Mouse (Mus musculus) hindbrain, embryonic 11.5 days (tissue): ENCODE data around the gene Naa15. TPM values are rescaled to one million over a fixed set of nuclear protein-coding genes. Genes with fewer than 3 reads are reported as not detected.

ENCODE experiments used
- ATAC-seq: fragments of 200-750 bp; cut with Nextera tagmentation; 2 replicates; pipeline ENCODE4 v1.8.0; 2017; ENCODE audit warnings: mild to moderate bottlenecking, moderate TSS enrichment, moderate library complexity; ENCODE audit not compliant: low FRiP score
- DNase-seq: peaks from one replicate; pipeline ENCODE4 v3.0.0-alpha.2; 2015; ENCODE audit warnings: low spot score
- H3K27ac ChIP-seq: fragments of 300-500 bp; sonication (generic); 2 replicates; pipeline ENCODE4 v1.5.1; 2014; ENCODE audit warnings: mild to moderate bottlenecking, low read depth, low read length
- H3K27me3 ChIP-seq: fragments of 300-500 bp; sonication (generic); 2 replicates; pipeline ENCODE4 v1.6.1; 2014; ENCODE audit warnings: mild to moderate bottlenecking, low read length, moderate library complexity, mixed read lengths; ENCODE audit not compliant: control insufficient read depth, insufficient read depth
- H3K36me3 ChIP-seq: fragments of 300-500 bp; sonication (generic); 2 replicates; pipeline ENCODE4 v1.6.1; 2014; ENCODE audit warnings: mild to moderate bottlenecking, low read length, moderate library complexity, mixed read lengths; ENCODE audit not compliant: control insufficient read depth, insufficient read depth
- H3K4me1 ChIP-seq: fragments of 300-500 bp; sonication (generic); replicated peaks from 2 replicates; pipeline ENCODE4 v1.6.1; 2014; ENCODE audit warnings: low read length, mixed read lengths; ENCODE audit not compliant: control insufficient read depth, insufficient read depth
- H3K4me2 ChIP-seq: fragments of 300-500 bp; sonication (generic); replicated peaks from 2 replicates; pipeline ENCODE4 v1.6.1; 2014; ENCODE audit warnings: mild to moderate bottlenecking, low read depth, low read length
- H3K4me3 ChIP-seq: fragments of 300-500 bp; sonication (generic); 2 replicates; pipeline ENCODE4 v1.5.1; 2014; ENCODE audit warnings: low read depth, low read length
- H3K9ac ChIP-seq: fragments of 300-500 bp; sonication (generic); 2 replicates; pipeline ENCODE4 v1.6.1; 2014; ENCODE audit warnings: low read depth, low read length
- H3K9me3 ChIP-seq: fragments of 300-500 bp; sonication (generic); 2 replicates; pipeline ENCODE4 v1.6.1; 2016; ENCODE audit warnings: low read length; ENCODE audit not compliant: control insufficient read depth
- WGBS: fragments of 180-500 bp; shearing (Covaris S2); extraction: QIAGEN DNeasy Blood & Tissue Kit; methylation state at CpG from one replicate; pipeline ENCODE4 v1.1.7; 2014; 5-methylcytosine and 5-hydroxymethylcytosine counted together
- polyA plus RNA-seq: library from polyadenylated mRNA; unstranded; fragments of >200 nt; fragmentation: Nextera tagmentation; extraction: Ambion mirVana; gene quantifications from 2 replicates; pipeline ENCODE4 v1.2.1, GENCODE M21; 2014

The Naa15 gene
- polyA plus RNA-seq, 1 experiment from 2014 or later = 59.3 TPM

GRCm38 (mm10) chr3:51377878-51378664, 36.9 kb upstream of the Naa15 start:
- Histone ChIP-seq H3K36me3 (no peaks in the 10 kb centered on the region), H3K9ac (no peak overlapping the region), H3K27me3 (no peaks in the 10 kb centered on the region), H3K4me2 (no peak overlapping the region; the same call in 1 of the 2 replicates), H3K27ac (no peak overlapping the region), H3K4me3 (peak overlapping the region; percentile 3; the same call in 1 of the 2 replicates), H3K9me3 (no peaks in the 10 kb centered on the region), H3K4me1 (no peaks in the 10 kb centered on the region)
- DNase-seq = peak; percentile 44
- no peak for ATAC-seq
- 53% methylated on average over 31 of the region's 31 CpGs for WGBS

- no peak overlapping the region for H3K27ac ChIP-seq
- no peak overlapping the region for H3K4me3 ChIP-seq
Measured at GRCm38 (mm10) chr3:51378665-51378946, 36.3 kb upstream of the Naa15 start.

GRCm38 (mm10) chr3:51379786-51380659, 34.9 kb upstream of the Naa15 start:
- no peaks in the 10 kb centered on the region for H3K36me3 ChIP-seq
- H3K9me3 ChIP-seq = no peaks in the 10 kb centered on the region
- H3K27ac ChIP-seq = no peak overlapping the region
- no peak overlapping the region for H3K4me3 ChIP-seq
- no peak for ATAC-seq
- DNase-seq = no peak
- no peaks in the 10 kb centered on the region for H3K4me1 ChIP-seq
- no peaks in the 10 kb centered on the region for H3K27me3 ChIP-seq
- H3K4me2 ChIP-seq = no peak overlapping the region
- no peak overlapping the region for H3K9ac ChIP-seq
- 88% methylated on average over 5 of the region's 5 CpGs for WGBS

More at GRCm38 (mm10) chr3:51378665-51378946, 36.3 kb upstream of the Naa15 start:
- Histone ChIP-seq H3K4me1 (no peaks in the 10 kb centered on the region), H3K9me3 (no peaks in the 10 kb centered on the region), H3K9ac (no peak overlapping the region), H3K36me3 (no peaks in the 10 kb centered on the region), H3K27me3 (no peaks in the 10 kb centered on the region), H3K4me2 (no peak overlapping the region)
- DNase-seq (no peak), ATAC-seq (no peak)
- WGBS = 89% methylated on average over 3 of the region's 3 CpGs

- H3K4me3 ChIP-seq = no peak overlapping the region
- no peaks in the 10 kb centered on the region for H3K36me3 ChIP-seq
- H3K4me1 ChIP-seq = no peaks in the 10 kb centered on the region
- H3K9me3 ChIP-seq = no peaks in the 10 kb centered on the region
- ATAC-seq = no peak
- no peak overlapping the region for H3K4me2 ChIP-seq
- no peak overlapping the region for H3K27ac ChIP-seq
- WGBS = 75% methylated on average over 2 of the region's 5 CpGs
- H3K27me3 ChIP-seq = no peaks in the 10 kb centered on the region
- no peak overlapping the region for H3K9ac ChIP-seq
- DNase-seq = no peak
Measured at GRCm38 (mm10) chr3:51380660-51381014, 34.3 kb upstream of the Naa15 start.

- no peak for DNase-seq
- ATAC-seq = no peak
- no peaks in the 10 kb centered on the region for H3K4me1 ChIP-seq
Measured at GRCm38 (mm10) chr3:51383409-51383808, 31.5 kb upstream of the Naa15 start.

GRCm38 (mm10) chr3:51386441-51387133, 28.4 kb upstream of the Naa15 start:
- no peak overlapping the region for H3K27ac ChIP-seq
- H3K4me2 ChIP-seq = no peak overlapping the region
- H3K4me3 ChIP-seq = no peak overlapping the region
- H3K27me3 ChIP-seq = no peaks in the 10 kb centered on the region
- DNase-seq (no peak), ATAC-seq (no peak)
- no peak overlapping the region for H3K9ac ChIP-seq
- 0 out of 2 replicates have a peak, but pooled peaks cover 3% of the 10 kb centered on the region for H3K4me1 ChIP-seq
- no peaks in the 10 kb centered on the region for H3K9me3 ChIP-seq
- no peaks in the 10 kb centered on the region for H3K36me3 ChIP-seq
- WGBS = 50% methylated on average over 12 of the region's 12 CpGs

More at GRCm38 (mm10) chr3:51383409-51383808, 31.5 kb upstream of the Naa15 start:
- Histone ChIP-seq H3K4me2 (no peak overlapping the region), H3K36me3 (no peaks in the 10 kb centered on the region), H3K4me3 (no peak overlapping the region), H3K9ac (no peak overlapping the region), H3K27ac (no peak overlapping the region), H3K9me3 (no peaks in the 10 kb centered on the region), H3K27me3 (no peaks in the 10 kb centered on the region)
- WGBS = 52% methylated on average over 12 of the region's 12 CpGs

GRCm38 (mm10) chr3:51387134-51387451, 27.9 kb upstream of the Naa15 start:
- 90% methylated on average over 3 of the region's 3 CpGs for WGBS

GRCm38 (mm10) chr3:51387868-51388381, 27.0 kb upstream of the Naa15 start:
- no peak overlapping the region for H3K27ac ChIP-seq
- DNase-seq (no peak), ATAC-seq (no peak)
- no peak overlapping the region for H3K4me2 ChIP-seq
- H3K9me3 ChIP-seq = no peaks in the 10 kb centered on the region
- H3K9ac ChIP-seq = no peak overlapping the region
- H3K27me3 ChIP-seq = no peaks in the 10 kb centered on the region
- H3K4me1 ChIP-seq = 0 out of 2 replicates have a peak, but pooled peaks cover 3% of the 10 kb centered on the region
- no peaks in the 10 kb centered on the region for H3K36me3 ChIP-seq
- H3K4me3 ChIP-seq = no peak overlapping the region
- 58% methylated on average over 8 of the region's 8 CpGs for WGBS

More at GRCm38 (mm10) chr3:51387134-51387451, 27.9 kb upstream of the Naa15 start:
- 0 out of 2 replicates have a peak, but pooled peaks cover 3% of the 10 kb centered on the region for H3K4me1 ChIP-seq
- H3K27me3 ChIP-seq = no peaks in the 10 kb centered on the region
- no peak for ATAC-seq
- no peaks in the 10 kb centered on the region for H3K9me3 ChIP-seq
- no peak overlapping the region for H3K4me3 ChIP-seq
- no peak overlapping the region for H3K4me2 ChIP-seq
- H3K9ac ChIP-seq = no peak overlapping the region
- H3K27ac ChIP-seq = no peak overlapping the region
- H3K36me3 ChIP-seq = no peaks in the 10 kb centered on the region
- DNase-seq = no peak
